10 mouse cellular contexts compared by ENCODE assay signal in genomic region chr12:69760743-69761406, GRCm38 (mm10). TPM values are rescaled to one million over a fixed set of nuclear protein-coding genes. Genes with fewer than 3 reads are reported as not detected.
A peak's percentile ranks its signal among the peaks of the same experiment; 100 is the strongest.
DNase-seq lines count a peak whose midpoint lies in the region; ATAC-seq lines count a peak whose summit lies in the region.
"Had no signal": no experiment of that assay in that cellular context is flagged by ENCODE, and none has a peak within 500 bp of the region (broad histone marks: within the 10 kb centered on the region; RNA-seq: fewer than 3 reads in every experiment).

No protein-coding gene starts in this region.

- no peaks in the 10 kb centered on the region for H3K36me3 ChIP-seq in heart, embryonic 13.5 days
- H3K36me3 ChIP-seq in limb, embryonic 13.5 days, result no peaks in the 10 kb centered on the region
- H3K36me3 ChIP-seq: neural tube, embryonic 12.5 days had no signal

- H3K27ac ChIP-seq in heart, embryonic 13.5 days (replicated peaks), result peak overlapping the region; percentile 58
- peak overlapping the region; percentile 33; the same call in 1 of the 2 replicates for H3K27ac ChIP-seq in limb, embryonic 13.5 days
- H3K27ac ChIP-seq: neural tube, embryonic 12.5 days had no signal

- intact Hi-C loops in heart, postnatal 10 days (cut with DNase I), result no loop called here
- intact Hi-C loops in left cerebral cortex, postnatal 4 days (cut with DNase I), result no loop called here

- ATAC-seq in heart, embryonic 13.5 days (ENCODE audit: extremely low read depth, insufficient number of reproducible peaks, low FRiP score, low TSS enrichment), result no peak
- no peak for ATAC-seq in limb, embryonic 13.5 days (ENCODE audit: low FRiP score, low read depth)

- H3K9ac ChIP-seq in heart, embryonic 13.5 days, result no peak overlapping the region
- H3K9ac ChIP-seq in limb, embryonic 13.5 days, result no peak overlapping the region
- H3K9ac ChIP-seq: neural tube, embryonic 12.5 days had no signal

- 88% methylated on average over 20 of the region's 20 CpGs for WGBS in heart, embryonic 13.5 days
- WGBS in limb, embryonic 13.5 days, result 79% methylated on average over 20 of the region's 20 CpGs

- no peak for DNase-seq in heart, postnatal 10 days
- peak; percentile 41 for DNase-seq in left cerebral cortex, postnatal 4 days
- DNase-seq in left cerebral cortex, adult 8-10 months (ENCODE audit: low spot score in 2 of 2), result no peak
- DNase-seq in brain, adult 2 months (ENCODE audit: low read depth, low spot score), result peak; percentile 45
- no peak for DNase-seq in ovary, postnatal 36 days (ENCODE audit: low spot score)
- DNase-seq: right cerebral cortex, postnatal 25 days had no signal

- H3K27me3 ChIP-seq in heart, embryonic 13.5 days (replicated peaks), result no peaks in the 10 kb centered on the region
- H3K27me3 ChIP-seq in limb, embryonic 13.5 days, result no peaks in the 10 kb centered on the region
- H3K27me3 ChIP-seq: neural tube, embryonic 12.5 days had no signal

- H3K4me1 ChIP-seq in heart, embryonic 13.5 days, result peaks cover 46% of the 10 kb centered on the region
- peaks cover 40% of the 10 kb centered on the region for H3K4me1 ChIP-seq in limb, embryonic 13.5 days

- no peak overlapping the region for H3K4me3 ChIP-seq in heart, embryonic 13.5 days
- H3K4me3 ChIP-seq in limb, embryonic 13.5 days, result no peak overlapping the region
- H3K4me3 ChIP-seq: neural tube, embryonic 12.5 days had no signal

- no peaks in the 10 kb centered on the region for H3K9me3 ChIP-seq in heart, embryonic 13.5 days
- no peaks in the 10 kb centered on the region for H3K9me3 ChIP-seq in limb, embryonic 13.5 days
- H3K9me3 ChIP-seq: neural tube, embryonic 12.5 days had no signal

- H3K4me2 ChIP-seq in heart, embryonic 13.5 days, result no peak overlapping the region
- no peak overlapping the region for H3K4me2 ChIP-seq in limb, embryonic 13.5 days (replicated peaks)
- H3K4me2 ChIP-seq: neural tube, embryonic 12.5 days had no signal

RNA-seq across cellular contexts. Expression of gene Cdkl1, which starts 30.2 kb away (rescaled TPM):
- polyA plus RNA-seq in heart, embryonic 13.5 days (2015; fragmentation: Nextera tagmentation; extraction: Ambion mirVana), result 4.6 and 6.8 TPM in 2 replicates
- total RNA-seq in heart, postnatal 10 days (2021), result 1 to 10 TPM; 7.0 to 9.2 TPM
- 10 to 100 TPM; 39.4 to 40.8 TPM for total RNA-seq in left cerebral cortex, postnatal 4 days (2021)
- 10 to 100 TPM; 40.5 to 42.0 (median 41.6) TPM for total RNA-seq in left cerebral cortex, adult 8-10 months (2022)
- 1.2 and 1.3 TPM in 2 replicates for polyA plus RNA-seq in limb, embryonic 13.5 days (2015; fragmentation: Nextera tagmentation; extraction: Ambion mirVana)
- total RNA-seq: hematopoietic stem cell, adult 5-6 weeks had no signal

RNA-seq across cellular contexts. Expression of gene Atp5s, which starts 36.1 kb away (rescaled TPM):
- polyA plus RNA-seq in heart, embryonic 13.5 days (2015; fragmentation: Nextera tagmentation; extraction: Ambion mirVana), result 30.5 and 31.5 TPM in 2 replicates
- total RNA-seq in heart, postnatal 10 days (2021), result 10 to 100 TPM; 18.7 to 21.3 TPM
- 10 to 100 TPM; 18.0 to 20.8 TPM for total RNA-seq in left cerebral cortex, postnatal 4 days (2021)
- total RNA-seq in left cerebral cortex, adult 8-10 months (2022), result 10 to 100 TPM; 27.7 to 33.8 (median 30.7) TPM
- 30.5 and 37.3 TPM in 2 replicates for polyA plus RNA-seq in limb, embryonic 13.5 days (2015; fragmentation: Nextera tagmentation; extraction: Ambion mirVana)

RNA-seq across cellular contexts. Expression of gene L2hgdh, which starts 36.2 kb away (rescaled TPM):
- 14.0 and 15.3 TPM in 2 replicates for polyA plus RNA-seq in heart, embryonic 13.5 days (2015; fragmentation: Nextera tagmentation; extraction: Ambion mirVana)
- 10 to 100 TPM; 25.6 to 31.4 TPM for total RNA-seq in heart, postnatal 10 days (2021)
- 10 to 100 TPM in 1 of 2 experiments, 1 to 10 TPM in 1; 9.4 to 12.5 TPM for total RNA-seq in left cerebral cortex, postnatal 4 days (2021)
- total RNA-seq in left cerebral cortex, adult 8-10 months (2022), result 10 to 100 TPM; 16.7 to 19.2 (median 18.5) TPM
- 17.8 and 20.1 TPM in 2 replicates for polyA plus RNA-seq in limb, embryonic 13.5 days (2015; fragmentation: Nextera tagmentation; extraction: Ambion mirVana)

Comparison
In these comparisons a context has a peak if more than half of its experiments do, and no peak if none do; other contexts are left out.
1. DNase-seq: peak in left cerebral cortex, postnatal 4 days (single experiment) and brain, adult 2 months (single experiment); none in heart, postnatal 10 days (0 of 2), left cerebral cortex, adult 8-10 months (0 of 2) and ovary, postnatal 36 days (single experiment).